Comparison of ENCODE assay signal across 21 mouse cellular contexts in genomic region chr10:119142307-119142706, GRCm38 (mm10).
DNase-seq lines count a peak whose midpoint lies in the region; ATAC-seq lines count a peak whose summit lies in the region.
"Had no signal": no experiment of that assay in that cellular context is flagged by ENCODE, and none has a peak within 500 bp of the region (broad histone marks: within the 10 kb centered on the region; RNA-seq: fewer than 3 reads in every experiment).

No protein-coding gene starts in this region.

- H3K9ac ChIP-seq in midbrain, embryonic 14.5 days (replicated peaks; ENCODE audit: low read length) = no peak overlapping the region
- H3K9ac ChIP-seq: forebrain, embryonic 13.5 days; heart, embryonic 15.5 days; midbrain, embryonic 15.5 days had no signal

- H3K4me1 ChIP-seq in midbrain, embryonic 14.5 days (ENCODE audit: control insufficient read depth, insufficient read depth, low read length) = no peaks in the 10 kb centered on the region
- H3K4me1 ChIP-seq: embryonic facial prominence, embryonic 10.5 days; forebrain, embryonic 13.5 days; heart, embryonic 15.5 days; hindbrain, embryonic 10.5 days; midbrain, embryonic 15.5 days had no signal

- no peaks in the 10 kb centered on the region for H3K27me3 ChIP-seq in midbrain, embryonic 14.5 days (ENCODE audit: control insufficient read depth, insufficient read depth, low read length)
- H3K27me3 ChIP-seq: forebrain, embryonic 13.5 days; heart, embryonic 15.5 days; midbrain, embryonic 15.5 days had no signal

- no peak overlapping the region for H3K27ac ChIP-seq in midbrain, embryonic 14.5 days (replicated peaks; ENCODE audit: low read depth, low read length)
- H3K27ac ChIP-seq: embryonic facial prominence, embryonic 10.5 days; forebrain, embryonic 13.5 days; heart, embryonic 15.5 days; hindbrain, embryonic 10.5 days; limb, embryonic 10.5 days; midbrain, embryonic 15.5 days had no signal

- H3K9me3 ChIP-seq in midbrain, embryonic 14.5 days (ENCODE audit: control insufficient read depth, low read length) = no peaks in the 10 kb centered on the region
- H3K9me3 ChIP-seq: embryonic facial prominence, embryonic 10.5 days; forebrain, embryonic 13.5 days; heart, embryonic 15.5 days; hindbrain, embryonic 10.5 days; limb, embryonic 10.5 days; midbrain, embryonic 15.5 days had no signal

- no peak overlapping the region for H3K4me2 ChIP-seq in midbrain, embryonic 14.5 days (ENCODE audit: low read length)
- H3K4me2 ChIP-seq: forebrain, embryonic 13.5 days; heart, embryonic 15.5 days; liver, embryonic 11.5 days; midbrain, embryonic 15.5 days had no signal

- ATAC-seq in common myeloid progenitor, adult 5-6 weeks (replicated peaks; ENCODE audit: low read depth, poor library complexity, severe bottlenecking) = peak; percentile 47
- ATAC-seq in midbrain, embryonic 14.5 days (ENCODE audit: low FRiP score, low TSS enrichment) = no peak
- ATAC-seq: forebrain, embryonic 13.5 days; midbrain, embryonic 15.5 days had no signal

- H3K4me3 ChIP-seq in midbrain, embryonic 14.5 days (replicated peaks; ENCODE audit: low read depth, low read length) = no peak overlapping the region
- H3K4me3 ChIP-seq: embryonic facial prominence, embryonic 10.5 days; forebrain, embryonic 13.5 days; heart, embryonic 15.5 days; hindbrain, embryonic 10.5 days; limb, embryonic 10.5 days; midbrain, embryonic 15.5 days had no signal

- WGBS in midbrain, embryonic 14.5 days = 86% methylated on average over 5 of the region's 5 CpGs

- H3K36me3 ChIP-seq in midbrain, embryonic 14.5 days (ENCODE audit: control insufficient read depth, insufficient read depth, low read length) = no peaks in the 10 kb centered on the region
- H3K36me3 ChIP-seq: embryonic facial prominence, embryonic 10.5 days; heart, embryonic 15.5 days; hindbrain, embryonic 10.5 days; limb, embryonic 10.5 days; midbrain, embryonic 15.5 days had no signal

- peak; percentile 3 to 45 for DNase-seq in left cerebral cortex, adult 18-20 months (ENCODE audit: low spot score in 2 of 2)
- no peak for DNase-seq in left cerebral cortex, adult 11 months (ENCODE audit: low spot score)
- DNase-seq in CD4-positive, CD25-positive, alpha-beta regulatory T cell, adult 2 months (ENCODE audit: low read depth, low spot score) = peak; percentile 45
- DNase-seq in right cerebral cortex, postnatal 25 days = peak; percentile 21
- no peak for DNase-seq in midbrain, embryonic 14.5 days
- no peak for DNase-seq in cerebellum, adult 11-12 months
- DNase-seq: adrenal gland, adult 8-10 months; cerebellum, adult 11 months; cerebellum, postnatal 25 days; heart, adult 18-20 months; kidney, adult 8-10 months; kidney, postnatal 4 days; thymus, postnatal 4 days had no signal

Comparison
In these comparisons a context has a peak if more than half of its experiments do, and no peak if none do; other contexts are left out.
1. DNase-seq: peak in left cerebral cortex, adult 18-20 months (2 of 2), CD4-positive, CD25-positive, alpha-beta regulatory T cell, adult 2 months (single experiment) and right cerebral cortex, postnatal 25 days (single experiment); none in left cerebral cortex, adult 11 months (single experiment), midbrain, embryonic 14.5 days (single experiment) and cerebellum, adult 11-12 months (single experiment).